Mouse (Mus musculus) neural tube, embryonic 10.5 days (tissue): ENCODE results near the gene Crebrf.

Experiments used
- DNase-seq: peaks from one replicate; pipeline ENCODE4 v3.0.0-alpha.2; 2017; ENCODE audit warnings: low spot score; ENCODE audit errors: extremely low spot score

Gene Crebrf

DNA sequence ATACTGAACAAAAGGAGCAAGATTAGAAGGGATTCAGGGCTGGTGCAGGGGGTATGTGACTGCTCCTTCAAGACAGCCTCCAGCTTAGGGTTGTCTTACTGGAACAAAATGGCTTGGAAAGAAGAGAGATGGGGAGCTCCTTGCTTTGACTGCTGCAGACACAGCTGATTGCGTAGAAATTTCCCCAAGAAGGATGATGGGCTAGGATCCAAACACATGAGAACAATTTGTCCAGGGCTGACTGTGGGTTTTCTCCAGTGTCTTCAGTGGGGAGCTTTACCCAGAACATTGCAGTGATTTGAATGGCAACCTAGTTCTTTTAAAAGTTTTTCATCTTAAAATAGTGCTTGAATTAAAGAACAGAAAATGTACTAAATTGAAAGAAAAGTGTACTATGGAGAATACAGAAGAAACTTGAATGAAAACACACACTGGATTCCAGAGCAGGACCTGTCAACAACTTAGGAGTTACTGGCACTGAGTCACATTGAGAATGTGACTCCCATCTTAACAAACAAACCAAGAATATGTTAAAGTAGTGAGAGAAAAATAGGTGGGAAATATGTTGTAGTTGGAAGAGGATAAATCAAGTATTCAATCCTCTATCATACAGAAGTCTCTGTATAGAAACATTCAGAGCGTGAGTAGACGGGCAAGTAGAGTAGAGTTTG lies 63.1 kb downstream of the Crebrf start:
- DNase-seq, result no peak

- no peak for DNase-seq
These were observed 64.0 kb downstream of the Crebrf start for GRCm38 (mm10) chr17:26779471-26779870.

- DNase-seq, result peak; percentile 86
These were observed 65.5 kb downstream of the Crebrf start, which contains the start of gene Bnip1 for GRCm38 (mm10) chr17:26780750-26781571. Gene Bnip1, plus strand, starts transcription at chr17:26781066.

DNA sequence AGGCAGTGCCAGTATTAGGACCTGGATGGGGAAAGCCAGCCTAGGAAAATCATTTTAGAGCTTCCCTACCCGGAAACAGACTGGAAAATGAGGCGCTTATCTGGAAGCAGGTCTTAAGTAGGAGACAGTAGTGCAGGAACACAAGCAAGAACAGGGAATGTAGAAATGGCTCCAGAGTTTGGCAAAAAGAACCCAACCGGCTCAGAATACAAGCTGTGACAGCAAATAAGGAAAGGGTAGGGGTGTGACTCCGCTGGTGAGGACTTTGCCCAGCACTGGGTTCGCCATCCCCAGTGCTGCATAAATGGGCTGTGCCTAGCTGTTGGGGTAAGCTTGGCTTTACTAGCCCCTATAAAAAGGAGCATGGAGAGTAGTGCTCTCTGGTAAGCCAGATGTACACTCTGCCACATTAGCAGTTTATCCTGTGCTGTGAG lies 66.2 kb downstream of the Crebrf start:
- no peak for DNase-seq

- no peak for DNase-seq
These were observed 69.1 kb downstream of the Crebrf start for GRCm38 (mm10) chr17:26784525-26784924.

GRCm38 (mm10) chr17:26786586-26786985 lies 71.1 kb downstream of the Crebrf start:
- DNase-seq, result no peak

- DNase-seq, result no peak
These were observed 73.5 kb downstream of the Crebrf start for GRCm38 (mm10) chr17:26788986-26789385.

- DNase-seq, result no peak
These were observed 74.2 kb downstream of the Crebrf start for GRCm38 (mm10) chr17:26789460-26790268.

DNA sequence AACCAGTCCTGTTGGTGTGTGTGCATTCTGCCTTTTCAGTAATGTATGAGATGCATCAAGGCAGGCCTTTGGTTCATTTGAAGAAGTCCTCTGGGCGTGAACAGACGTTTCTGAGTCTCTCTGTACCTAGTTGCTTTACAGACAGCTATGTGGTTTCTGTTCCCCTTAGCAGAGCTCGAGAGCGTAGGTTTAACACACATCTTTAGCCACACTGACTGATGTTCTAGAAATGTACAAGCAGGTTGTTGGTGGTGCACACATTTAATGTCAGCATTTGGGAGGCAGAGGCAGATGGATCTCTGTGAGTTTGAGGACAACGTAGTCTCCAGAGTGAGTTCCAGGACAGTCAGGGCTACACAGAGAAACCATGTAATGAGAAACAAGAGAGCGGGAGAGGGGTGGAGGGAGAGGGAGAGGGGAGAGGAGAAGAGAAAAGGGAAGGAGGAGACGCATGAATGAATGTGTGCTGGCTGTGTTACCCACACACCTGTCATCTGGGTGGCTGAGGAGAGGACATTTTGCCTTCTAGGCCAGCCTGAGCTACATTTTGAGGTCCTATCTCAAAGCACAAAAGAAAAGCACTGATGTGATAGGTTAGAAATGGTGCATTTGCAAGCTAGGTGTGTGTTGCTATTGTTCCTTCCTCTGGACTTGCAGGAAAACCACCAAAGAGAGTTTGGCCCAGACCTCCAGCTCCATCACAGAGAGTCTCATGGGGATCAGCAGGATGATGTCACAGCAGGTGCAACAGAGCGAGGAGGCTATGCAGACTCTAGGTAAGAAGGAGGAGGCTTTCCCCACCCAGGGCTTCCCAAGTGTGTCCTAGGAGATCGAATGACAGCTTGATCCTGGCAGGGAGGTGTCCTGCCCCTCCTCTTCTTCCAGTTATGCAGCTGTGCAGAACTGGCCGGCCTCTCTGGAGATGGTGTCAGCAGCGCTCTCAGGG lies 75.1 kb downstream of the Crebrf start:
- no peak for DNase-seq

- DNase-seq, result no peak
These were observed 76.1 kb downstream of the Crebrf start for GRCm38 (mm10) chr17:26791580-26791979.

DNA sequence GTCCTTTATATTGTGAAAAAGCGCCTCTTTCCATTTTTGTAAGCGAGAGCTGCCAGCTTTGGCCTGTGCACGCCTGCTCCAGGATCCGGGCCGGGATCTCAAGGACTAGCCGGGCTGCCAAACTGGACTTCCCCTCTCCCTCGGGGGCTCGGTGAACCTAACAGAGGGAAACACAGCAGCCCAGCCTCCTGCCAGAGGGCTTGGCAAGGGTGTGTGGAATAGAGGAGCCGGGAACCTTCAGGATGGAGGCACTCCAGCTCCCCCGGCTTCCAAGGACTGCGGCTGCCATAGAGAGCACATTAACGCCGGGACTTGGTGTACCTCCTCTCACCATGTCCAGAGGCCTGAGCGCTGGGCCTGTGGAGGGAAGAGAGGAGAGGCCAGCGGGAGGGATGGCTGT lies 76.6 kb downstream of the Crebrf start:
- no peak for DNase-seq

- DNase-seq, result no peak
These were observed 77.8 kb downstream of the Crebrf start for GRCm38 (mm10) chr17:26793068-26793765.

- DNase-seq, result peak; percentile 28
These were observed 79.3 kb downstream of the Crebrf start for GRCm38 (mm10) chr17:26794744-26795143.

DNA sequence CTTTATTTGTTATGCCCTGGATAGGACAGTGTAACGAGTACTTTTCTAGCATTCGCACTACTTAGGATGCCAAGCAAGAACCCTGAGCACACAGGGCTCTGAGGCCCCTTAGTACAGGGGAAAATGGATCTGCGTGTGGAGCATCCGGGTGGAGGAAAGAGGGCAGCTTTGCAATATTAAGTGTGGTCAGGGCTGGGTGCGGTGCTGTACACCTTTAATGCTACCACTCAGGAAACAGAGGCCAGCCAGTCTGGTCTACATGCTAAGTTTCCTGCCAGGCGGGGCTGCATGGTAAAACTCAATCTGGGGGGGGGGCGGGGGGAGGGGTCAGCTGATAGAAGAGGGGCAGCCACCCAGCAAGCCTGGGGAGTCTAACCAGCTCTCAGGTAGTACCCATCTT lies 79.9 kb downstream of the Crebrf start:
- no peak for DNase-seq

- DNase-seq, result no peak
These were observed 82.1 kb downstream of the Crebrf start for GRCm38 (mm10) chr17:26797379-26798128.

- DNase-seq, result no peak
These were observed 87.4 kb downstream of the Crebrf start for GRCm38 (mm10) chr17:26802886-26803285.

DNA sequence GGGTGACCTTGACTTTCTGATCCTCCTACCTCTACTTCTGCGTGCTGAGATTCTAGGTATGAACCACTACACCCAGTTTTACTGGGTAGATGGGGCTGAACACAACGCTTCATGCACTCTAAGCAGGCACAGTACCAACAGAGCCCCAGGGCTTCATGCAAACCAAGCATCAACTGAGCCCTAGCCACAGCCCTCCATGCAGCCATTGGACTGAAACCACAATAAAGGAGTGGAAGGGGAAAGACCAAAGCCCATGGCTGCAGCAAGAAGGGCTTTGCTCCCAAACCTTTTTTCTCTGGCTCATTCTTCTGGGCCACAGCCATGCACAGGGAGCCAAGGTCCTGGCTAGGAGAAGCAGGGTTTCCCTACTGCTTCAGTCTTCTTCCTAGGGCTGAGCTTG lies 97.2 kb downstream of the Crebrf start:
- DNase-seq, result no peak

DNA sequence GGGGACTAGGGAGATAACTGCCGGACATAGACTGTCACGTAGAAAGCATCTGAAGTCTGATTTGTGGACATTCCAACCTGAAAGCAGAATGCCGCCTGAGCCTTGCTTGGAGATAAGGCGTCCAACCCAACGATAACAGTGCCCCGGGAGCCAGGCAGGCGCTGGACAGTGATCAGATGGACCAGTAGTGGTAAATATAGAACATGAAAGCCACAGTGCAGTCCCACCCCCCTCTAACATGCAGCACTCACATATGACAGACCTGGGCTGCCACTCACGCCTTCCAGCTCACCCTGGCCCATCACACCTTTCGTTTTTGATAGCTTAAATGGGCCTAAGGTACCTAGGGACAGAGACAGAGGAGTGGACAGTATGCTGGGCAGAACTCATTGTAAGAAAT lies 98.0 kb downstream of the Crebrf start:
- DNase-seq, result no peak

DNA sequence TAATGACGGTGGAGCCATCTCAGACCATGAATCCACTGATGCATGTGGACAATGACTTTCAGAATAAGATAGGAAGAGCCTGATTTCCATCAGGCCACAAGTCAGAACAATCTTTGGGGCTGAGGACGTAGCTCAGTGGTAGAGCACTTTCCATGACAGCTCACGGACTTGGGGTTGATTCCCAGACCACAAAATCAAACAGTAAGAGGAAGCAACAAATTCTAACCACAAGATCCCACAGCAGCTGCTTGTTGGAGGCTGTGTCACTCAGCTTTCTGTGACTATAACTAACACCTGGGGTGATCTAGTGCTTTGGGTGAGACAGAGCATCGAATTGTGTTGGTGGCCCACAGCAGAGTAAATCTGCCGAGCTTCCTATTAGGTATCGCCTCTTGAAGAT lies 101.4 kb downstream of the Crebrf start:
- DNase-seq, result no peak
